Mouse (Mus musculus): ENCODE measurements around the gene Cops4.

DNA sequence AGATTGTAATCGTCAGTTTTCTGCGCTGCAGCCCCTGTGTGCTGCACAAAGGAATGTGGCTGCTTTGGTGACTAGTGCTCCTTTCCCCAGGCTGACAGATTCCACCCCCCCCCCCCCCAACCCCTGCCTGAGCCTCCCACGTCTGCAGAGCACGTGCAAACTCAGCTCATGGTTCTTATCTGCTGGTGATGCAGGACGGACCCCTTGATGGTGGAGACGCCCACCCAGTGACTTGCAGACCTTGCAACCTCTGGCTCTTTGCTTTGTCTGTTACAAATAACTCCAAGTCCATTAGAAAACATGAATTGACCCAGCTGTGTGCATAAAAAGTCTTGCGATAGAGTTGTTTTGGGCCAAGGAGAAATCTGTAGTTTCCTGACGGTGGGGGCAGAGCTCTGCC is 52.6 kb downstream of the Cops4 start:
- no peak for TF ChIP-seq POLR2A (IDR thresholded peaks at IDR 0.05; ENCODE audit: low read depth, low read length)
- TF ChIP-seq CTCF (IDR thresholded peaks at IDR 0.05; ENCODE audit: extremely low read depth, insufficient read length, insufficient replicate concordance, low read depth, low read length), result no peak
